Mouse (Mus musculus) midbrain, embryonic 12.5 days (tissue): ENCODE measurements around the gene Golga2. TPM values are rescaled to one million over a fixed set of nuclear protein-coding genes. Genes with fewer than 3 reads are reported as not detected.

Experiments
- ATAC-seq: fragments of 200-750 bp; cut with Nextera tagmentation; 2 replicates; pipeline ENCODE4 v1.8.0; 2017; ENCODE audit warnings: low read depth, moderate TSS enrichment, moderate library complexity; ENCODE audit not compliant: low FRiP score
- H3K27ac ChIP-seq: fragments of 300-500 bp; sonication (generic); replicated peaks from 2 replicates; pipeline ENCODE4 v1.5.1; 2016; ENCODE audit warnings: mild to moderate bottlenecking
- H3K27me3 ChIP-seq: fragments of 300-500 bp; sonication (generic); 2 replicates; pipeline ENCODE4 v1.6.1; 2016; ENCODE audit warnings: mild to moderate bottlenecking
- H3K36me3 ChIP-seq: fragments of 300-500 bp; sonication (generic); 2 replicates; pipeline ENCODE4 v1.6.1; 2016
- H3K4me1 ChIP-seq: fragments of 300-500 bp; sonication (generic); 2 replicates; pipeline ENCODE4 v1.6.1; 2016
- H3K4me2 ChIP-seq: fragments of 300-500 bp; sonication (generic); replicated peaks from 2 replicates; pipeline ENCODE4 v1.6.1; 2016; ENCODE audit warnings: mild to moderate bottlenecking, moderate library complexity
- H3K4me3 ChIP-seq: fragments of 300-500 bp; sonication (generic); 2 replicates; pipeline ENCODE4 v1.5.1; 2016; ENCODE audit warnings: mild to moderate bottlenecking
- H3K9ac ChIP-seq: fragments of 300-500 bp; sonication (generic); replicated peaks from 2 replicates; pipeline ENCODE4 v1.6.1; 2016; ENCODE audit warnings: mild to moderate bottlenecking, moderate library complexity
- H3K9me3 ChIP-seq: fragments of 300-500 bp; sonication (generic); 2 replicates; pipeline ENCODE4 v1.6.1; 2016; ENCODE audit warnings: mild to moderate bottlenecking
- whole genome bisulfite sequencing: fragments of 180-500 bp; shearing (Covaris S2); methylation state at CpG from one replicate; pipeline ENCODE4 v1.1.7; 2016; 5-methylcytosine and 5-hydroxymethylcytosine counted together
- polyA plus RNA-seq: library from polyadenylated mRNA; unstranded; fragments of >200 nt; fragmentation: Nextera tagmentation; extraction: Ambion mirVana; gene quantifications from 2 replicates; pipeline ENCODE4 v1.2.1, GENCODE M21; 2016

Gene Golga2
- 28.0 and 28.2 TPM in 2 replicates for polyA plus RNA-seq

- ATAC-seq: no peak
- Histone ChIP-seq H3K4me3 (peak within 1 kb of the TSS; percentile 86), H3K9me3 (no peaks in the 10 kb centered on the region), H3K4me1 (peaks cover 20% of the 10 kb centered on the region), H3K27me3 (no peaks in the 10 kb centered on the region), H3K36me3 (peaks cover 27% of the 10 kb centered on the region), H3K4me2 (peak within 1 kb of the TSS; percentile 98), H3K27ac (peak within 1 kb of the TSS; percentile 75), H3K9ac (peak within 1 kb of the TSS; percentile 91)
- WGBS: 1% methylated on average over 23 of the region's 23 CpGs
These were observed at the start of gene Golga2 for GRCm38 (mm10) chr2:32287334-32287840. Gene Golga2 (plus strand): TSS chr2:32287384.

- peak overlapping the region; percentile 75 for H3K9ac ChIP-seq
- ATAC-seq: no peak
- H3K36me3 ChIP-seq: peaks cover 22% of the 10 kb centered on the region
- peaks cover 24% of the 10 kb centered on the region for H3K4me1 ChIP-seq
- 48% methylated on average over 4 of the region's 4 CpGs for WGBS
- no peak overlapping the region for H3K27ac ChIP-seq
- peak overlapping the region; percentile 85 for H3K4me2 ChIP-seq
- H3K27me3 ChIP-seq: no peaks in the 10 kb centered on the region
- H3K4me3 ChIP-seq: peak overlapping the region; percentile 70
- no peaks in the 10 kb centered on the region for H3K9me3 ChIP-seq
These were observed 49.6 kb upstream of the Golga2 start for GRCm38 (mm10) chr2:32237571-32237970.

GRCm38 (mm10) chr2:32238708-32239435 is 48.3 kb upstream of the Golga2 start:
- no peaks in the 10 kb centered on the region for H3K9me3 ChIP-seq
- peaks cover 24% of the 10 kb centered on the region for H3K4me1 ChIP-seq
- H3K4me2 ChIP-seq: no peak overlapping the region
- H3K4me3 ChIP-seq: no peak overlapping the region
- H3K9ac ChIP-seq: no peak overlapping the region
- H3K36me3 ChIP-seq: peaks cover 14% of the 10 kb centered on the region
- no peaks in the 10 kb centered on the region for H3K27me3 ChIP-seq
- no peak overlapping the region for H3K27ac ChIP-seq
- no peak for ATAC-seq
- 95% methylated on average over 9 of the region's 9 CpGs for WGBS

GRCm38 (mm10) chr2:32240591-32240990 is 46.6 kb upstream of the Golga2 start:
- Histone ChIP-seq H3K27me3 (no peaks in the 10 kb centered on the region), H3K36me3 (peaks cover 29% of the 10 kb centered on the region), H3K27ac (no peak overlapping the region), H3K4me2 (no peak overlapping the region), H3K9ac (no peak overlapping the region), H3K4me3 (no peak overlapping the region), H3K9me3 (no peaks in the 10 kb centered on the region), H3K4me1 (peaks cover 13% of the 10 kb centered on the region)
- 87% methylated on average over 5 of the region's 5 CpGs for WGBS
- ATAC-seq: no peak

GRCm38 (mm10) chr2:32242986-32243385 is 44.2 kb upstream of the Golga2 start:
- no peak overlapping the region for H3K9ac ChIP-seq
- no peaks in the 10 kb centered on the region for H3K27me3 ChIP-seq
- ATAC-seq: no peak
- H3K4me1 ChIP-seq: no peaks in the 10 kb centered on the region
- 92% methylated on average over 4 of the region's 4 CpGs for WGBS
- no peak overlapping the region for H3K4me3 ChIP-seq
- H3K9me3 ChIP-seq: no peaks in the 10 kb centered on the region
- no peak overlapping the region for H3K4me2 ChIP-seq
- H3K36me3 ChIP-seq: peaks cover 50% of the 10 kb centered on the region
- no peak overlapping the region for H3K27ac ChIP-seq

GRCm38 (mm10) chr2:32246741-32247140 is 40.4 kb upstream of the Golga2 start:
- no peak for ATAC-seq
- H3K4me1 ChIP-seq: no peaks in the 10 kb centered on the region
- no peaks in the 10 kb centered on the region for H3K9me3 ChIP-seq
- no peak overlapping the region for H3K27ac ChIP-seq
- H3K9ac ChIP-seq: no peak overlapping the region
- H3K36me3 ChIP-seq: peaks cover 83% of the 10 kb centered on the region
- H3K27me3 ChIP-seq: no peaks in the 10 kb centered on the region
- 90% methylated on average over 4 of the region's 4 CpGs for WGBS
- no peak overlapping the region for H3K4me2 ChIP-seq
- H3K4me3 ChIP-seq: no peak overlapping the region

GRCm38 (mm10) chr2:32248377-32249361 is 38.5 kb upstream of the Golga2 start:
- no peak overlapping the region for H3K4me2 ChIP-seq
- ATAC-seq: no peak
- no peak overlapping the region for H3K4me3 ChIP-seq
- no peaks in the 10 kb centered on the region for H3K4me1 ChIP-seq
- no peaks in the 10 kb centered on the region for H3K27me3 ChIP-seq
- no peak overlapping the region for H3K9ac ChIP-seq
- WGBS: 82% methylated on average over 10 of the region's 10 CpGs
- no peaks in the 10 kb centered on the region for H3K9me3 ChIP-seq
- peaks cover 94% of the 10 kb centered on the region for H3K36me3 ChIP-seq
- no peak overlapping the region for H3K27ac ChIP-seq

GRCm38 (mm10) chr2:32251791-32252527 is 35.2 kb upstream of the Golga2 start:
- Histone ChIP-seq H3K4me1 (no peaks in the 10 kb centered on the region), H3K27ac (no peak overlapping the region), H3K27me3 (no peaks in the 10 kb centered on the region), H3K9ac (no peak overlapping the region), H3K4me2 (no peak overlapping the region), H3K9me3 (no peaks in the 10 kb centered on the region), H3K36me3 (peaks cover 91% of the 10 kb centered on the region), H3K4me3 (no peak overlapping the region)
- 94% methylated on average over 12 of the region's 12 CpGs for WGBS
- no peak for ATAC-seq

GRCm38 (mm10) chr2:32252658-32253057 is 34.5 kb upstream of the Golga2 start:
- no peak for ATAC-seq
- 94% methylated on average over 5 of the region's 5 CpGs for WGBS
- Histone ChIP-seq H3K27ac (no peak overlapping the region), H3K4me2 (no peak overlapping the region), H3K4me1 (no peaks in the 10 kb centered on the region), H3K4me3 (no peak overlapping the region), H3K27me3 (no peaks in the 10 kb centered on the region), H3K9ac (no peak overlapping the region), H3K9me3 (no peaks in the 10 kb centered on the region), H3K36me3 (peaks cover 90% of the 10 kb centered on the region)

- Histone ChIP-seq H3K36me3 (peaks cover 90% of the 10 kb centered on the region), H3K27ac (no peak overlapping the region), H3K4me1 (no peaks in the 10 kb centered on the region), H3K4me2 (no peak overlapping the region), H3K9me3 (no peaks in the 10 kb centered on the region), H3K27me3 (no peaks in the 10 kb centered on the region), H3K4me3 (no peak overlapping the region), H3K9ac (no peak overlapping the region)
- no peak for ATAC-seq
- WGBS: 93% methylated on average over 1 of the region's 1 CpGs
These were observed 33.8 kb upstream of the Golga2 start for GRCm38 (mm10) chr2:32253352-32253751.

- H3K36me3 ChIP-seq: peaks cover 83% of the 10 kb centered on the region
- no peaks in the 10 kb centered on the region for H3K27me3 ChIP-seq
These were observed 32.6 kb upstream of the Golga2 start for GRCm38 (mm10) chr2:32254563-32254962.

More at GRCm38 (mm10) chr2:32254563-32254962, 32.6 kb upstream of the Golga2 start:
- Histone ChIP-seq H3K9ac (no peak overlapping the region), H3K4me2 (no peak overlapping the region), H3K4me3 (no peak overlapping the region), H3K27ac (no peak overlapping the region), H3K9me3 (no peaks in the 10 kb centered on the region), H3K4me1 (peaks cover 11% of the 10 kb centered on the region)
- WGBS: 94% methylated on average over 5 of the region's 5 CpGs
- ATAC-seq: no peak
